Mouse (Mus musculus) heart, postnatal 0 days (tissue): ENCODE measurements around the gene Prrt1. TPM values are rescaled to one million over a fixed set of nuclear protein-coding genes. Genes with fewer than 3 reads are reported as not detected.

Experiments used
- ATAC-seq: fragments of 200-750 bp; cut with Nextera tagmentation; 2 replicates; pipeline ENCODE4 v1.8.0; 2017; ENCODE audit warnings: low read depth, moderate number of reproducible peaks, moderate library complexity; ENCODE audit not compliant: insufficient read depth
- DNase-seq: peaks from one replicate; pipeline ENCODE4 v3.0.0-alpha.2; 2016; ENCODE audit warnings: low spot score
- H3K27ac ChIP-seq: fragments of 300-500 bp; sonication (generic); 2 replicates; pipeline ENCODE4 v1.5.1; 2014; ENCODE audit warnings: low read depth, mild to moderate bottlenecking
- H3K27me3 ChIP-seq: fragments of 300-500 bp; sonication (generic); 2 replicates; pipeline ENCODE4 v1.6.1; 2014; ENCODE audit warnings: low read length, mixed read lengths; ENCODE audit not compliant: control insufficient read depth, insufficient read depth
- H3K36me3 ChIP-seq: fragments of 300-500 bp; sonication (generic); replicated peaks from 2 replicates; pipeline ENCODE4 v1.6.1; 2014; ENCODE audit warnings: low read length, mixed read lengths; ENCODE audit not compliant: control insufficient read depth, insufficient read depth
- H3K4me1 ChIP-seq: fragments of 300-500 bp; sonication (generic); 2 replicates; pipeline ENCODE4 v1.6.1; 2014; ENCODE audit warnings: antibody characterized with exemption; ENCODE audit not compliant: control insufficient read depth, insufficient read depth
- H3K4me2 ChIP-seq: fragments of 300-500 bp; sonication (generic); 2 replicates; pipeline ENCODE4 v1.6.1; 2014; ENCODE audit warnings: low read depth, mild to moderate bottlenecking, low read length, moderate library complexity
- H3K4me3 ChIP-seq: fragments of 300-500 bp; sonication (generic); 2 replicates; pipeline ENCODE4 v1.5.1; 2014; ENCODE audit warnings: low read depth, low read length
- H3K9ac ChIP-seq: fragments of 300-500 bp; sonication (generic); replicated peaks from 2 replicates; pipeline ENCODE4 v1.6.1; 2014; ENCODE audit warnings: low read depth, low read length, mixed read lengths
- H3K9me3 ChIP-seq: fragments of 300-500 bp; sonication (generic); replicated peaks from 2 replicates; pipeline ENCODE4 v1.6.1; 2016; ENCODE audit warnings: low read length; ENCODE audit not compliant: control insufficient read depth
- CTCF ChIP-seq: IDR thresholded peaks from 2 replicates; pipeline ENCODE4 v1.5.1; 2016; ENCODE audit warnings: antibody characterized with exemption, control low read depth, low read depth
- EP300 ChIP-seq: IDR thresholded peaks from 2 replicates; pipeline ENCODE4 v1.6.1; 2016; ENCODE audit warnings: antibody characterized with exemption, low read depth
- WGBS: fragments of 180-500 bp; shearing (Covaris S2); extraction: QIAGEN DNeasy Blood & Tissue Kit; methylation state at CpG from one replicate; pipeline ENCODE4 v1.1.7; 2014; 5-methylcytosine and 5-hydroxymethylcytosine counted together
- polyA plus RNA-seq: library from polyadenylated mRNA; unstranded; fragments of >200 nt; fragmentation: Nextera tagmentation; extraction: Ambion mirVana; gene quantifications from 2 replicates; pipeline ENCODE4 v1.2.1, GENCODE M21; 2015
- total RNA-seq: library from RNA; depleted of rRNA; stranded (reverse); fragments of >200 nt; gene quantifications from 2 replicates; pipeline ENCODE4 v1.2.3, GENCODE M21; 2014; ENCODE audit warnings: low replicate concordance

The Prrt1 gene
- total and polyA plus RNA-seq, 2 experiments from 2014 or later: 0.19 TPM; not detected in 1

DNA sequence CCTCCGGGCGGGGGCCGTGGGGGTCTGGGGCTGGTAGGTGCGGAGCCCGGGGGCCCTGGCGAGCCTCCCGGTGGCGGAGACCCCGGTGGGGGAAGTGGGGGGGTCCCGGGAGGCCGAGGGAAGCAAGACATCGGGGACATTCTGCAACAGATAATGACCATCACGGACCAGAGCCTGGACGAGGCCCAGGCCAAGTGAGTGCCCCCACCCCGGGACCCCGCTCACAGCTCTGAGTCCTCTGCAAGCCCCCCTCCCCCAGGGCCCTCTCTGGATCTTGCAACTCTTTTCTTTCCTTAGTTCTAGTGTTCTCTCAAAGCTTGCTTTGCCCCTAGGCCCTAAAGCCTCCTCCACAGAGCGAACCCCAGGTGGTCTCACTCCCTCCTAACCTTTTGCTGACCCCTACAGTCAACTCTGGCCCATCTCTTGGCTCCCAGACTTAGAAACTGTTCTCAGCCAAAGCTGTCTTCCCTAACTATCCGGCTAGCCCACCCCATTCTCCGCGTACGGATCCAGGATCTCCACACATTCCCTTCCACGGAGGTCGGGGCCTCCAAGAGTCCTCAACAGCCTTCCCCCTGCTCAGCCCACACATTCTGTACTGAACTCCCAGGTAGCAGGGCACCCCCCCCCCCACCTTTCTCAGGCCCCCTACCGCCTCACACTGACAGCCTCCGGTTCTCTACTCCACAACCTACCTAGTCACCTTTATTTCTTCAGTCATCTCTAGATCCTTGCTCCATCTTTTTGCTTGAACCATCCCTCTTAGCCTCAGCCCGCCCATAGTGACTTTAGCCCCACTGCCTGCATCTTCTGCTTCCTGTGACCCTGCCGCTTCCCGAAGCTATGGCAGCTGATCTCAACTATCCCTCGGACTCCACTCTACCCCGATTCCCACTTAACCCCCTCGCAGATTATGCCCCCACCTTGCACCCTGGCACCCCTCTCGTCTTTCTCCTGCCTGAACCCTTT is 36.5 kb upstream of the Prrt1 start:
- Histone ChIP-seq H3K4me3 (peak overlapping the region; percentile 87), H3K27me3 (no peaks in the 10 kb centered on the region), H3K4me1 (peaks cover 36% of the 10 kb centered on the region), H3K4me2 (peak overlapping the region; percentile 79), H3K36me3 (peaks cover 24% of the 10 kb centered on the region), H3K9ac (peak overlapping the region; percentile 91), H3K9me3 (no peaks in the 10 kb centered on the region), H3K27ac (peak overlapping the region; percentile 93)
- WGBS: 1% methylated on average over 30 of the region's 32 CpGs
- ATAC-seq (no peak), DNase-seq (no peak)
- TF ChIP-seq CTCF (no peak), EP300 (no peak)

DNA sequence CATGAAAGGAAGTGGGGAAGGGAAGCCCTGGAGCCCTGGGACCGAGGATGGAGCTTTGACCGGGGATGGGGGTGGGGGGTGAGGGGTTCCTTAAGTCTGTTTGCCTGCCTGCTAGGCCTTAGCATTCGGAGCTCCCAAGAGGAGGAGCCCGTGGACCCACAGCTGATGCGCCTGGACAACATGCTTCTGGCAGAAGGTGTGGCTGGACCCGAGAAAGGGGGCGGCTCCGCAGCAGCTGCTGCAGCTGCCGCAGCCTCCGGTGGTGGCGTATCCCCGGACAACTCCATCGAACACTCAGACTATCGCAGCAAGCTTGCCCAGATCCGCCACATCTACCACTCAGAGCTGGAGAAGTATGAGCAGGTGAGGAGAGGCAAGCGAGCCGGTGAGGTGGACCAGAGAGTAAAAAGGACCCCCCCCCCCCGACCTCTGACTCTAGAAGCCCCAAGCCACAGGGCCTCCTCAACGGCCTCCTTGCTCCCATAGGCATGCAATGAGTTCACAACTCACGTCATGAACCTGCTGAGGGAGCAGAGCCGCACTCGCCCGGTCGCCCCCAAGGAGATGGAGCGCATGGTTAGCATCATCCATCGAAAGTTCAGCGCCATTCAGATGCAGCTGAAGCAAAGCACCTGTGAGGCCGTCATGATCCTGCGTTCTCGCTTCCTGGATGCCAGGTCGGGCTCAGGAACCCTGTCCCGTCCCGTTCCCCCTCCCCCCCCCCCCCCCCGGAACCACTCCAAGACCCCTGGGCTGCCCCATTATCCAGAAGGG is 35.4 kb upstream of the Prrt1 start:
- no peaks in the 10 kb centered on the region for H3K9me3 ChIP-seq
- no peaks in the 10 kb centered on the region for H3K27me3 ChIP-seq
- TF ChIP-seq CTCF (no peak), EP300 (no peak)
- H3K9ac ChIP-seq: peak overlapping the region; percentile 91; the same call in 1 of the 2 replicates
- peaks cover 26% of the 10 kb centered on the region for H3K4me1 ChIP-seq
- peaks cover 24% of the 10 kb centered on the region for H3K36me3 ChIP-seq
- peak overlapping the region; percentile 87 for H3K4me3 ChIP-seq
- peak overlapping the region; percentile 93 for H3K27ac ChIP-seq
- 58% methylated on average over 33 of the region's 34 CpGs for WGBS
- ATAC-seq: no peak
- peak overlapping the region; percentile 79 for H3K4me2 ChIP-seq
- no peak for DNase-seq

DNA sequence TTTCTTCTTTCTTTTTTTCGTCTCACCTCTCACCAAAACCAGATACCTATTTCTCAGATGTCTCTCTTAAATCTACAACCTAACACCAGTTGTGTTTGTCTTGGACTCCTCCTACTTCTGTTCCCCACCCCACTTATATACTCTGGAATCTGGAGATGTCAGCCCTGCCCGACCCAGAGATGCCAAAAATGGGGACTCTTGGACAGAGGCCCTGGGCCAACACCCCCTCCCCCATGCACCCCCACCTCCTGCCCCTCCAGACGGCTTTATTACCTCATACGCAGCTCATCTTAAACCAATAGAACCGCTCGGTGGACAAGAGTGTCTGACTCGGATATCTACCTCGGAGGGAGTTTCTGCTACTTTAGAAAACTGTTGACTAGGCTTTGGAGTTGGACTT is 33.2 kb upstream of the Prrt1 start:
- H3K27me3 ChIP-seq: no peaks in the 10 kb centered on the region
- TF ChIP-seq EP300: no peak
- no peak for TF ChIP-seq CTCF
- H3K27ac ChIP-seq: no peak overlapping the region
- no peak overlapping the region for H3K9ac ChIP-seq
- DNase-seq: no peak
- H3K4me1 ChIP-seq: peaks cover 20% of the 10 kb centered on the region
- no peak overlapping the region for H3K4me3 ChIP-seq
- no peak for ATAC-seq
- H3K9me3 ChIP-seq: no peaks in the 10 kb centered on the region
- H3K36me3 ChIP-seq: peaks cover 36% of the 10 kb centered on the region
- no peak overlapping the region for H3K4me2 ChIP-seq
- 66% methylated on average over 8 of the region's 8 CpGs for WGBS

DNA sequence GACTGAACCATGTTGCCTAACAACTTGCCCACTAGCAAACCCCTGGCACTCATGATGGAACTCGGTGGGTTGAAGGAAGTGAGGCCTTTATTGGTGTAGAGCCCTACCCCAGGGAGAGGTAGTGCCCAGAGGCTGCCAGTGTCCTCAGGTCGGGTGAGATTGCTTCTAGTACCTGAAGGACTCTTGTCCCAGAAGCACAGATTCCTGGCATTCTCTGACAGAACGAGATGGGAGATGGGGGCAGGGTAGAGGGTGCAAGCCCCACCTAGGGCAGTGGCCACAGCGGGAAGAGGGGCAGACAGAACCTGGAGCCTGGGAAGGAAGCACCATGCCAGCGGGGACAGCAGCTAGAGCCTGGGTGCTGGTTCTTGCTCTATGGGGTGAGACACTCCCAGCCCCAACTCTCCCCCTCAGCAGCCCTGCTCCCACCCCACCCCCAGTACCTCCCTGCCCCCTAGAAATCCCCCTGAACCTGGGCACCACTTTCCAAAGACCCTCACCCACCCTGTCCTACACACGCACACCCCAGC is 31.7 kb upstream of the Prrt1 start, which contains the start of gene Ager:
TSS of gene Ager (plus strand) at position 297 of the 530 bp plus-strand sequence.
- no peaks in the 10 kb centered on the region for H3K9me3 ChIP-seq
- H3K9ac ChIP-seq: 0 out of 2 replicates have a peak within 1 kb of the TSS, but pooled peaks have one; percentile 30
- peaks cover 43% of the 10 kb centered on the region for H3K36me3 ChIP-seq
- no peak within 1 kb of the TSS for H3K4me3 ChIP-seq
- H3K27me3 ChIP-seq: no peaks in the 10 kb centered on the region
- no peak within 1 kb of the TSS for H3K4me2 ChIP-seq
- no peak within 1 kb of the TSS for H3K27ac ChIP-seq
- WGBS: 11% methylated on average over 6 of the region's 6 CpGs
- peaks cover 19% of the 10 kb centered on the region for H3K4me1 ChIP-seq
- no peak for DNase-seq
- no peak for ATAC-seq
- TF ChIP-seq CTCF: no peak
- TF ChIP-seq EP300: no peak

DNA sequence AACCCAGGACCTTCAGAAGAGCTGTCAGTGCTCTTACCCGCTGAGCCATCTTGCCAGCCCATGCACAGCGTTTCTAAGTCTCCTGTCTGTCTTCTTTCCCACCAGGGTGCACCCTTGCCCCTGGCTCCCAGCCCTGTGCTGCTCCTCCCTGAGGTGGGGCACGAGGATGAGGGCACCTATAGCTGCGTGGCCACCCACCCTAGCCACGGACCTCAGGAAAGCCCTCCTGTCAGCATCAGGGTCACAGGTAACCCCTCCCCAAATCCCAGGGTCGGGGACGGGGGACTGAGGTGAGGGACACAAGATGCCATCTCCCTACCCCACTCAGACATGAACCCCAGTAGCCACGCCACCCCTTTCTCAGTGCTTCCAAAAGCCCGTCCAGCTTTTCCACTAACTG is 29.4 kb upstream of the Prrt1 start:
- Histone ChIP-seq H3K4me1 (peaks cover 13% of the 10 kb centered on the region), H3K9me3 (no peaks in the 10 kb centered on the region), H3K27me3 (no peaks in the 10 kb centered on the region), H3K4me2 (no peak overlapping the region), H3K36me3 (peaks cover 37% of the 10 kb centered on the region), H3K27ac (no peak overlapping the region), H3K4me3 (no peak overlapping the region), H3K9ac (no peak overlapping the region)
- TF ChIP-seq EP300 (no peak), CTCF (no peak)
- no peak for ATAC-seq
- no peak for DNase-seq
- WGBS: 72% methylated on average over 9 of the region's 9 CpGs
